Mouse (Mus musculus): ENCODE measurements around the gene Filip1. TPM values are rescaled to one million over a fixed set of nuclear protein-coding genes. Genes with fewer than 3 reads are reported as not detected.

The Filip1 gene
- polyA plus RNA-seq, 1 experiment from 2014 or later, result 1.8 TPM

DNA sequence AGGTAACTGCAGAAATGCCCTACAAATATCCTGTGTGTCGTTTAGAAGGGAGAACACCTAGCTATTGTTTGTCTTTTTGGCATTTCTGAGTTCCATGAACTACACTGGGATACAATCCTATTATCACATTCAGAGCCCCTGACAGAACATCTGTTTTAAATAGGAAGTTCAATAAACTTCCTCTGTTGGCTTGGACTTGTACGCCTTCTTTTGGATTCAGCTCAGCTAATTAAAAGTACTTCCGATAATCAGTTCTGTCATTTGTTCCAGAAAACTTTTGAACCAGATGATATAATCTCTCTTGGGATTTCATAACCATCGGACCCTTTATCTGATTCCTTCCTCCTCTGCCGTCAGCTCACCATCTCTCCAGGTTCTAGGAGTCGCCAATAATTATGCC lies 203.2 kb downstream of the Filip1 start:
- H3K27ac ChIP-seq (ENCODE audit: low read depth, low read length), result no peak overlapping the region
- 54% methylated on average over 6 of the region's 6 CpGs for WGBS
- DNase-seq (ENCODE audit: low spot score), result no peak
- no peaks in the 10 kb centered on the region for H3K27me3 ChIP-seq (replicated peaks; ENCODE audit: control insufficient read depth, insufficient read depth, low read length)
- H3K9me3 ChIP-seq (ENCODE audit: control insufficient read depth, low read length), result no peaks in the 10 kb centered on the region
- no peak for ATAC-seq (replicated peaks; ENCODE audit: low FRiP score)
- H3K4me3 ChIP-seq (ENCODE audit: low read depth, low read length), result no peak overlapping the region
- no peaks in the 10 kb centered on the region; the same call in none of the 2 replicates for H3K4me1 ChIP-seq (replicated peaks; ENCODE audit: control insufficient read depth, insufficient read depth, low read length)
- no peak overlapping the region for H3K4me2 ChIP-seq
- H3K36me3 ChIP-seq (ENCODE audit: control insufficient read depth, insufficient read depth, low read length), result no peaks in the 10 kb centered on the region
- H3K9ac ChIP-seq (ENCODE audit: low read depth, low read length), result no peak overlapping the region

DNA sequence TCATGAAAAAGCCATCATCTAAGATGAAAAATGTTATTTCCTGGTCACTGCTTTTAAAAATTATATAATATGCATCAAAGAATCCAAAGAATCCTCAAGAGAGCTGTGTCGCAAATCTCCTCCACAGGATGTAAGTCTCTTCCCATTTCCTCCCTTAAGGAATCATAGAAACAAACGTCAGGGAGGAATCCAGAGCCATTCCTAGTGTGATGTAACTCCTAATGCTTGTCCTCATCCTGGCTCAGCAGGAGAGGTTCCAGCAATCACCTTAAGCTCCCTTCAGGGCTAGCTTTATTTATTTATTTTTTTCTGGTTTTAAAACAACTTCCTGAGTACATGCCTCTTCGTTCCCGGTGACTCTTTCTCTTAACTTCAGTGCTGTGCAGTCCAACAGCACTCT lies 205.5 kb downstream of the Filip1 start:
- no peak overlapping the region for H3K4me3 ChIP-seq (ENCODE audit: low read depth, low read length)

DNA sequence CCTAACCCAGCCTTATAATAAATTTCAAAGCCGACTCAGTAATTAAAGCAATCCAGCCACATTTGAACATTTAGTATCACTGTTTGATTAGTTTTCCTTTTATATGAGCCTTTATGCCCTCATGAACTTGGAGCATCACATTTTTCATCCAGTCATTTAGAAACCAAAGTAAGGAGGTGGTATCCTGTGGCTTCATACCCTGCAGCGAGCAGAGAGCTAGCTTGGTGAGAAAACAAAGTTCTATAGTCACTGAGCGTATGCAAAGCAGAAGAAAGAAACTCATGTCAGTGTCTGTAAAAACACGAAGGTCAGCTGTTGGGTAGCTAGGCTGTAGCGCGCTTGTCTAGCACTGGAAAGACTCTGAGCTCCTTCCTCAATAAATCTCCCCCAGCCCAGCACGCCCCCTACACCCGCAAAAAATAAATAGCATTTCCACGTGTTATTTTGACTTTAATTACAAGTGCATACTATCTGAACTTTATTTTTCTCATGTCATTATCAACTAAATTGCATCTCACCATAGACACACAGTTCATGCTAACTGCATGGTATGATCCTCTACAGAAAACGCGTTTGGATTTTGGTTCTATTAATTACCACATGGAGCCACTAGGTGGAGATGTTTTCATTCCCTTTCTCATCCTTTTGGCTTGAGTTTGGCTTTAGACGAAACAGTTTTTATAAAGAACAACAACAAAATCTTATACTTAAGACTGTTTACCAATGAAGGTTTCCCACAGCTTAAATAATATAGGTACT lies 206.2 kb downstream of the Filip1 start:
- Histone ChIP-seq H3K36me3 (ENCODE audit: control insufficient read depth, insufficient read depth, low read length) (no peaks in the 10 kb centered on the region), H3K4me3 (ENCODE audit: low read depth, low read length) (no peak overlapping the region), H3K27ac (ENCODE audit: low read depth, low read length) (no peak overlapping the region), H3K9ac (ENCODE audit: low read depth, low read length) (no peak overlapping the region), H3K4me1 (replicated peaks; ENCODE audit: control insufficient read depth, insufficient read depth, low read length) (no peaks in the 10 kb centered on the region; the same call in none of the 2 replicates), H3K9me3 (ENCODE audit: control insufficient read depth, low read length) (no peaks in the 10 kb centered on the region), H3K4me2 (no peak overlapping the region), H3K27me3 (replicated peaks; ENCODE audit: control insufficient read depth, insufficient read depth, low read length) (no peaks in the 10 kb centered on the region)
- ATAC-seq (replicated peaks; ENCODE audit: low FRiP score) (peak; percentile 39; the same call in 1 of the 2 replicates), DNase-seq (ENCODE audit: low spot score) (no peak)
- 46% methylated on average over 12 of the region's 12 CpGs for WGBS

More for the DNA sequence above, 205.5 kb downstream of the Filip1 start:
- 46% methylated on average over 4 of the region's 4 CpGs for WGBS
- Histone ChIP-seq H3K9ac (ENCODE audit: low read depth, low read length) (no peak overlapping the region), H3K4me1 (replicated peaks; ENCODE audit: control insufficient read depth, insufficient read depth, low read length) (no peaks in the 10 kb centered on the region; the same call in none of the 2 replicates), H3K9me3 (ENCODE audit: control insufficient read depth, low read length) (no peaks in the 10 kb centered on the region), H3K27me3 (replicated peaks; ENCODE audit: control insufficient read depth, insufficient read depth, low read length) (no peaks in the 10 kb centered on the region), H3K4me2 (no peak overlapping the region), H3K36me3 (ENCODE audit: control insufficient read depth, insufficient read depth, low read length) (no peaks in the 10 kb centered on the region), H3K27ac (ENCODE audit: low read depth, low read length) (no peak overlapping the region)
- DNase-seq (ENCODE audit: low spot score) (no peak), ATAC-seq (replicated peaks; ENCODE audit: low FRiP score) (no peak)

DNA sequence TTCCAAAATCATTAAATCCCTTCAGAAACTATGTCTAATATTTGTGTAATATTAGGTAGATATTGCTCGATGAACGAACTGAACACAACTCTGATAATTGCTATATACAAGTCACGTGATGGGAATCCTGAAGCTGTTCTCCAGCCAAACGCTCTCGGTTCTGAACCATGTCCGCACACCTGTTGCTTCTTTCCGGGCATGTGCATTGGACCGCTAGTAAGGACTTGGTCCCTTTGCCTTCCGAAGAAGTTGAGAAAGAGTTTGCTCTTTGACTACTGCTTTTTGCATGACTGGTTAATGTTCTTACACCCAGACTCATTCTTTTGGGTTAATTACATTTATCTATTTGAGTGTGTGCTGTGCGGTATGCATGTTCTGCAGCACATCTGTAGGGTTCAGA lies 207.2 kb downstream of the Filip1 start:
- Histone ChIP-seq H3K4me1 (replicated peaks; ENCODE audit: control insufficient read depth, insufficient read depth, low read length) (no peaks in the 10 kb centered on the region; the same call in 1 of the 2 replicates), H3K4me2 (no peak overlapping the region), H3K9me3 (ENCODE audit: control insufficient read depth, low read length) (no peaks in the 10 kb centered on the region), H3K27ac (ENCODE audit: low read depth, low read length) (no peak overlapping the region), H3K27me3 (replicated peaks; ENCODE audit: control insufficient read depth, insufficient read depth, low read length) (no peaks in the 10 kb centered on the region), H3K4me3 (ENCODE audit: low read depth, low read length) (no peak overlapping the region), H3K36me3 (ENCODE audit: control insufficient read depth, insufficient read depth, low read length) (no peaks in the 10 kb centered on the region), H3K9ac (ENCODE audit: low read depth, low read length) (no peak overlapping the region)
- DNase-seq (ENCODE audit: low spot score) (no peak), ATAC-seq (replicated peaks; ENCODE audit: low FRiP score) (no peak)
- WGBS, result 89% methylated on average over 10 of the region's 10 CpGs

DNA sequence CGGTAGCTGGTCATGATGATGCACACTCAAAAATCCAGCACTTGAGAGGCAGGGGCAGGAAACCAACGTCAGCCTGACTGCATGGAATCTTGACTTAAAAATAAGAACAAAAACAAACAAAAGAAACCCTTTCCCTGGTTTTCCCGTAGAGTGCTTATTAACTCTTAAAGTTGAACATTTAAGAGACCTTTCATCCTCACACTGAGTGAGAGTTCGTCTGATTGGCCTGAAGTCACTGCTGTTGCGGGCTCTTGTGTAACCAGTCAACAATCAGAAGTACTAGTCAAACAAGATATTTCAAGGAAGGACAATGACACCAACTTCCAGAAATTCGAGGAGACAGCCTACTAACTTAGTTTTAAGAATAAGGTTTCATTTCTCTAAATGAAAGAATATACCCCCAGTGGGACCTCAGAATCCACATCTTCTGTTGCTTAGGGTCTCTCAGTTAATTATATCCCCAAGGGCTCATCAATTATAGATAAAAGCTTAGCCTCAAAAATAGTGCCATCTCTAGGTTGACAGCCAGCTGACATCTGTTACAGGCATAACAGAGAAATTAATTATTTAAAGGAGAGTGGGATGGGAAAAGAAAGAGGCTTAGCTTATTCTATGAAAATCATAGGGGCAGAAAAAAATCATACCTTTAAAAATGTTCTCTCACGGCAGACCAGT lies 216.1 kb downstream of the Filip1 start:
- H3K27me3 ChIP-seq (replicated peaks; ENCODE audit: control insufficient read depth, insufficient read depth, low read length), result no peaks in the 10 kb centered on the region
- no peak overlapping the region for H3K27ac ChIP-seq (ENCODE audit: low read depth, low read length)
- H3K4me1 ChIP-seq (replicated peaks; ENCODE audit: control insufficient read depth, insufficient read depth, low read length), result peaks cover 5% of the 10 kb centered on the region
- no peak for ATAC-seq (replicated peaks; ENCODE audit: low FRiP score)
- H3K36me3 ChIP-seq (ENCODE audit: control insufficient read depth, insufficient read depth, low read length), result no peaks in the 10 kb centered on the region
- H3K9me3 ChIP-seq (ENCODE audit: control insufficient read depth, low read length), result no peaks in the 10 kb centered on the region
- no peak overlapping the region for H3K9ac ChIP-seq (ENCODE audit: low read depth, low read length)
- 69% methylated on average over 7 of the region's 7 CpGs for WGBS
- no peak overlapping the region for H3K4me3 ChIP-seq (ENCODE audit: low read depth, low read length)
- DNase-seq (ENCODE audit: low spot score), result no peak
- no peak overlapping the region for H3K4me2 ChIP-seq

DNA sequence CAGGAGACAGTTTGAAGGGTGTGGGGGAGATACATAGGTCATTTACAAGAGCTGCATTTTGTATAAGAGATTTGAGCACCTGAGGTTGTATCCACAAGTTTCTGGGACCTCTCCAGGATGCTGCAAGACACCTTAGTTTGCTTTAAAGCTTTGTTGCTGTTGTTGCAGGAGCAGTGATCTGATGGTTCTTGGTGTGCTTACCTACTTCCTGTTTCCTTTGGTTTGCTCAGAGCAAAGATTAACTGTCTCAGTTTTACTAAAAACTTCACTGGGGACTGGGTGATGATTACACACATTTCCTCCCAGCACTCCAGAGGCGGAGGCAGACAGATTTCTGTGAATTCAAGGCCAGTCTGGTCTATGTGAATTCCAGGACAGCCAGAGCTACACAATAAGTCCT lies 217.6 kb downstream of the Filip1 start:
- Histone ChIP-seq H3K4me3 (ENCODE audit: low read depth, low read length) (no peak overlapping the region), H3K27ac (ENCODE audit: low read depth, low read length) (no peak overlapping the region), H3K4me2 (no peak overlapping the region), H3K36me3 (ENCODE audit: control insufficient read depth, insufficient read depth, low read length) (no peaks in the 10 kb centered on the region), H3K9ac (ENCODE audit: low read depth, low read length) (no peak overlapping the region), H3K4me1 (replicated peaks; ENCODE audit: control insufficient read depth, insufficient read depth, low read length) (peaks cover 5% of the 10 kb centered on the region), H3K9me3 (ENCODE audit: control insufficient read depth, low read length) (no peaks in the 10 kb centered on the region), H3K27me3 (replicated peaks; ENCODE audit: control insufficient read depth, insufficient read depth, low read length) (no peaks in the 10 kb centered on the region)
- no peak for DNase-seq (ENCODE audit: low spot score)
- 58% methylated on average over 1 of the region's 1 CpGs for WGBS
- no peak for ATAC-seq (replicated peaks; ENCODE audit: low FRiP score)

DNA sequence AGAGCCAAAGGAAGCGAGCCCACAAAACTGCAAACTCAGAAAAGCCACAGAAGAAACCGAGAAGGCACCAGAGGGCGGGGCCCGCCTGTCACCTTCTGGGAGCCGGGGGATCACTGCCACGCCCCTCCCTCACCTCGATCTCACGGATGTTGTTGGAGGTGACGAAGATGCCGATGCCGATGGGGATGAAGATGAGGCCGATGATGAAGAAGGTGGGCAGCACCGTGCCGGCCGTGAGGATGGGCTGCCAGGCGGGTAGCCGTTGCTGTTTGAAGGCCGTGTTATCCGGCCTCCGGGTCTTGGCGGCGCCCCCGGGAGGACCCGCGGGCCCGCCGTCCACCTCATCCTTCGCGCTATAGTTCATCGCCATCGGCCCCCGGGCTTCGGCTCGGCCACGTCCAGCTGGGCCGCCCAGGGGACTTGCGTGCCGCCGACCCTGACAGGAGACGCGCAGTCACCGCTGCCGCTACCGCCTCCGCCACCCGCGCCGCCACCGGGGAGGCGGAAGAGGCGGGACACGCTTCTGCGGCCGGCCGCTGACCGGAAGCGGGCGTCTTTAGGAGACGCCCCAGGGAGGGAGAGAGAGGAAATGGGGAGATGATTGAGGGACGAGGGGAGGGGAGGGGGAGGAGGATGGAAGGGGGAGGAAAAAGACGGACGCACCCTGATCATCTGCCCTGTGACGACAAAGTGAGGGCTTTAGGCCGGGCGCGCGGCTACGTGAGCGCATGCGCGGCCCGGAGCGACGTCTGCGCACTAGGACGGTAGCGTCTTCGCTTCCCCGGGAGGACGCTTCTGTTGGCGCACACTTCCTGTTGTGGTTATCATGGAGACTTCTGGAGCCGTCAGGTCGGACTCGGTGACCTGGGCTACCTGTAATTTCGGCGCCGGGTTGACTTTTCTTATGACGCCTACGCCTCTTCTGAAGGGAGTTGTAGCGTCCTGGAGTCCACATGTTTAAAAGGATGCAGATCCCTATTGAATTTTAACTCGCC lies 219.5 kb downstream of the Filip1 start, which contains the start of gene Tmem30a:
Tmem30a (minus strand) TSS at position 667 of the 995 bp plus-strand sequence.
- Histone ChIP-seq H3K4me1 (replicated peaks; ENCODE audit: control insufficient read depth, insufficient read depth, low read length) (peaks cover 5% of the 10 kb centered on the region), H3K36me3 (ENCODE audit: control insufficient read depth, insufficient read depth, low read length) (no peaks in the 10 kb centered on the region), H3K9ac (ENCODE audit: low read depth, low read length) (peak within 1 kb of the TSS; percentile 81), H3K4me3 (ENCODE audit: low read depth, low read length) (peak within 1 kb of the TSS; percentile 92), H3K9me3 (ENCODE audit: control insufficient read depth, low read length) (no peaks in the 10 kb centered on the region), H3K27ac (ENCODE audit: low read depth, low read length) (peak within 1 kb of the TSS; percentile 89), H3K27me3 (replicated peaks; ENCODE audit: control insufficient read depth, insufficient read depth, low read length) (no peaks in the 10 kb centered on the region), H3K4me2 (peak within 1 kb of the TSS; percentile 67)
- peak; percentile 97 for ATAC-seq (replicated peaks; ENCODE audit: low FRiP score)
- under 1% methylated on average over 91 of the region's 91 CpGs for WGBS
- DNase-seq (ENCODE audit: low spot score), result peak; percentile 90

DNA sequence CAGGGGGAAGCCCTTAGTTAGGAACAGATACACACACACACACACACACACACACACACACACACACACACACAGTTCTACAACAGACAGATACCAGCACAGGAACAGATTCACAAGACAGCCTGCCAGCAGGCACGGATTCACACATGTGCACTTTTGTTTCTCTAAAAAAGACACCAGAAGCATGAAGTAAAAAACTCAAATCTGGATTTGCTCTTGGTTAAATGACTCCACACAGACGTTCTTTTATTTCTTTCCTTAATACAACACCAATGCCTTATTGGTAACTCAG lies 226.9 kb downstream of the Filip1 start:
- WGBS, result 76% methylated on average over 2 of the region's 2 CpGs
- DNase-seq (ENCODE audit: low spot score), result no peak
- no peaks in the 10 kb centered on the region for H3K36me3 ChIP-seq (ENCODE audit: control insufficient read depth, insufficient read depth, low read length)
- no peak overlapping the region for H3K4me2 ChIP-seq
- H3K9ac ChIP-seq (ENCODE audit: low read depth, low read length), result no peak overlapping the region
- no peaks in the 10 kb centered on the region for H3K9me3 ChIP-seq (ENCODE audit: control insufficient read depth, low read length)
- ATAC-seq (replicated peaks; ENCODE audit: low FRiP score), result no peak
- no peaks in the 10 kb centered on the region for H3K4me1 ChIP-seq (replicated peaks; ENCODE audit: control insufficient read depth, insufficient read depth, low read length)
- H3K4me3 ChIP-seq (ENCODE audit: low read depth, low read length), result no peak overlapping the region
- H3K27me3 ChIP-seq (replicated peaks; ENCODE audit: control insufficient read depth, insufficient read depth, low read length), result no peaks in the 10 kb centered on the region
- no peak overlapping the region for H3K27ac ChIP-seq (ENCODE audit: low read depth, low read length)

All from liver, embryonic 11.5 days (tissue).